Mouse (Mus musculus): ENCODE data around the gene Tmem203.

Tmem203 gene

GRCm38 (mm10) chr2:25255284-25255779, at the start of gene Tmem203:
Gene Tmem203, plus strand, starts transcription at chr2:25255439.
- DNase-seq (ENCODE audit: low spot score) = peak; percentile 96

- no peak for DNase-seq (ENCODE audit: low spot score)
Measured at GRCm38 (mm10) chr2:25207593-25207992, 47.6 kb upstream of the Tmem203 start.

GRCm38 (mm10) chr2:25210686-25211085, 44.6 kb upstream of the Tmem203 start:
- no peak for DNase-seq (ENCODE audit: low spot score)

GRCm38 (mm10) chr2:25211121-25211670, 44.0 kb upstream of the Tmem203 start, which contains the start of gene Nelfb:
Gene Nelfb, minus strand, starts transcription at chr2:25211489.
- DNase-seq (ENCODE audit: low spot score) = peak; percentile 95

GRCm38 (mm10) chr2:25213266-25213865, 41.9 kb upstream of the Tmem203 start:
- no peak for DNase-seq (ENCODE audit: low spot score)

- no peak for DNase-seq (ENCODE audit: low spot score)
Measured at GRCm38 (mm10) chr2:25214444-25214843, 40.8 kb upstream of the Tmem203 start, which contains the start of gene Stpg3. Gene Stpg3, minus strand, starts transcription at chr2:25214637.

- DNase-seq (ENCODE audit: low spot score) = no peak
Measured at GRCm38 (mm10) chr2:25217666-25218065, 37.6 kb upstream of the Tmem203 start.

- DNase-seq (ENCODE audit: low spot score) = no peak
Measured at GRCm38 (mm10) chr2:25218445-25218844, 36.8 kb upstream of the Tmem203 start, which contains the start of gene Fam166a. Gene Fam166a, plus strand, starts transcription at chr2:25218745.

GRCm38 (mm10) chr2:25221331-25221772, 33.9 kb upstream of the Tmem203 start:
- DNase-seq (ENCODE audit: low spot score) = no peak

- DNase-seq (ENCODE audit: low spot score) = peak; percentile 28
Measured at GRCm38 (mm10) chr2:25223681-25224491, 31.4 kb upstream of the Tmem203 start.

- DNase-seq (ENCODE audit: low spot score) = no peak
Measured at GRCm38 (mm10) chr2:25224492-25224765, 30.8 kb upstream of the Tmem203 start, which contains the start of gene Tubb4b. Gene Tubb4b, minus strand, starts transcription at chr2:25224702.

- DNase-seq (ENCODE audit: low spot score) = peak; percentile 100
Measured at GRCm38 (mm10) chr2:25224766-25225752, 30.2 kb upstream of the Tmem203 start.

GRCm38 (mm10) chr2:25225811-25226379, 29.3 kb upstream of the Tmem203 start:
- DNase-seq (ENCODE audit: low spot score) = no peak

GRCm38 (mm10) chr2:25226864-25227263, 28.4 kb upstream of the Tmem203 start:
- DNase-seq (ENCODE audit: low spot score) = no peak

GRCm38 (mm10) chr2:25227406-25227805, 27.8 kb upstream of the Tmem203 start:
- DNase-seq (ENCODE audit: low spot score) = no peak

- peak; percentile 92 for DNase-seq (ENCODE audit: low spot score)
Measured at GRCm38 (mm10) chr2:25228431-25228889, 26.8 kb upstream of the Tmem203 start.

GRCm38 (mm10) chr2:25228995-25229530, 26.2 kb upstream of the Tmem203 start:
- DNase-seq (ENCODE audit: low spot score) = no peak

GRCm38 (mm10) chr2:25229582-25229981, 25.7 kb upstream of the Tmem203 start:
- no peak for DNase-seq (ENCODE audit: low spot score)

GRCm38 (mm10) chr2:25230581-25230980, 24.7 kb upstream of the Tmem203 start:
- no peak for DNase-seq (ENCODE audit: low spot score)

GRCm38 (mm10) chr2:25231038-25231437, 24.2 kb upstream of the Tmem203 start:
- no peak for DNase-seq (ENCODE audit: low spot score)

GRCm38 (mm10) chr2:25233421-25233820, 21.8 kb upstream of the Tmem203 start:
- no peak for DNase-seq (ENCODE audit: low spot score)

Measured in embryo, embryonic 10.5 days (tissue).